Mouse (Mus musculus) MEL (cell line): Measurements from ENCODE around the gene Emc3. TPM values are rescaled to one million over a fixed set of nuclear protein-coding genes. Genes with fewer than 3 reads are reported as not detected.

Experiments used
- DNase-seq: peaks from one replicate; pipeline ENCODE4 v3.0.0; 2011; ENCODE audit warnings: low read depth, low spot score
- H3K27ac ChIP-seq: 2 replicates; pipeline ENCODE4 v1.5.1; 2012; ENCODE audit warnings: low read depth, mild to moderate bottlenecking, control low read depth, low read length, moderate library complexity; ENCODE audit not compliant: control insufficient read depth
- H3K27me3 ChIP-seq, 2 experiments: fragments of 150-350 bp in 1 of 2; sonication (generic) in 1 of 2; 2 replicates each; pipeline ENCODE4 v1.6.1; 2012; ENCODE audit warnings: low read length in 2 of 2, mild to moderate bottlenecking in 2 of 2, improper control_type of control experiment in 1 of 2, moderate library complexity in 1 of 2; ENCODE audit not compliant: insufficient read depth in 2 of 2, control insufficient read depth in 1 of 2
- H3K36me3 ChIP-seq, 2 experiments: 2 replicates each; pipeline ENCODE4 v1.6.1; 2012 to 2014; ENCODE audit warnings: low read length in 2 of 2, improper control_type of control experiment in 1 of 2, inconsistent platforms in 1 of 2, mild to moderate bottlenecking in 1 of 2; ENCODE audit not compliant: insufficient read depth in 2 of 2, control insufficient read depth in 1 of 2
- H3K4me1 ChIP-seq, 2 experiments: fragments of 150-350 bp in 1 of 2; sonication (generic) in 1 of 2; 2 replicates each; pipeline ENCODE4 v1.6.1; 2012; ENCODE audit warnings: low read length in 2 of 2, improper control_type of control experiment in 1 of 2, mild to moderate bottlenecking in 1 of 2; ENCODE audit not compliant: insufficient read depth in 2 of 2, control insufficient read depth in 1 of 2
- H3K4me3 ChIP-seq, 2 experiments: fragments of 150-350 bp in 1 of 2; sonication (generic) in 1 of 2; 2 replicates each; pipeline ENCODE4 v1.5.1; 2012; ENCODE audit warnings: low read depth in 2 of 2, low read length in 2 of 2, mild to moderate bottlenecking in 2 of 2, moderate library complexity in 2 of 2, control low read depth in 1 of 2, improper control_type of control experiment in 1 of 2; ENCODE audit not compliant: control insufficient read depth in 1 of 2, insufficient read depth in 1 of 2
- H3K79me2 ChIP-seq: 2 replicates; pipeline ENCODE4 v1.6.1; 2012; ENCODE audit warnings: mild to moderate bottlenecking, low read length, moderate library complexity; ENCODE audit not compliant: control insufficient read depth, poor library complexity, insufficient read depth
- H3K9ac ChIP-seq: 2 replicates; pipeline ENCODE4 v1.6.1; 2012; ENCODE audit warnings: low read depth, mild to moderate bottlenecking, control low read depth, low read length, moderate library complexity; ENCODE audit not compliant: control insufficient read depth, poor library complexity, severe bottlenecking
- H3K9me3 ChIP-seq: fragments of 150-350 bp; sonication (generic); replicated peaks from 2 replicates; pipeline ENCODE4 v1.6.1; 2012; ENCODE audit warnings: mild to moderate bottlenecking, low read length, improper control_type of control experiment, moderate library complexity; ENCODE audit not compliant: insufficient read depth
- CHD2 ChIP-seq: IDR thresholded peaks from 2 replicates; pipeline ENCODE4 v1.6.1; 2011; ENCODE audit warnings: low read length, improper control_type of control experiment
- CTCF ChIP-seq, 3 experiments: IDR thresholded peaks in 2 of 3; conservative IDR thresholded peaks in 1 of 3; 2 replicates each; pipeline ENCODE4 v1.5.1; 2011 to 2012; ENCODE audit warnings: low read length in 3 of 3, low read depth in 2 of 3, mild to moderate bottlenecking in 2 of 3, improper control_type of control experiment in 1 of 3, inconsistent platforms in 1 of 3, mixed read lengths in 1 of 3, moderate library complexity in 1 of 3; ENCODE audit not compliant: control insufficient read depth in 1 of 3, insufficient read depth in 1 of 3, poor library complexity in 1 of 3, severe bottlenecking in 1 of 3
- E2F4 ChIP-seq: IDR thresholded peaks from 2 replicates; pipeline ENCODE4 v1.6.1; 2011; ENCODE audit warnings: low read depth, low read length, improper control_type of control experiment, borderline replicate concordance
- ELF1 ChIP-seq: IDR thresholded peaks from 2 replicates; pipeline ENCODE4 v1.6.1; 2014; ENCODE audit warnings: low read depth, mild to moderate bottlenecking, inconsistent platforms, low read length, improper control_type of control experiment, moderate library complexity
- EP300 ChIP-seq, 2 experiments: IDR thresholded peaks; 2 replicates each; pipeline ENCODE4 v1.6.1; 2011; ENCODE audit warnings: improper control_type of control experiment in 2 of 2, low read length in 2 of 2, low read depth in 1 of 2, mild to moderate bottlenecking in 1 of 2
- ETS1 ChIP-seq: IDR thresholded peaks from 2 replicates; pipeline ENCODE4 v1.6.1; 2012; ENCODE audit warnings: low read depth, mild to moderate bottlenecking, inconsistent platforms, low read length, improper control_type of control experiment, moderate library complexity
- GATA1 ChIP-seq: IDR thresholded peaks from 2 replicates; pipeline ENCODE4 v1.6.1; 2011; ENCODE audit warnings: low read depth, low read length, improper control_type of control experiment
- HCFC1 ChIP-seq: IDR thresholded peaks from 2 replicates; pipeline ENCODE4 v1.6.1; 2012; ENCODE audit warnings: low read depth, mild to moderate bottlenecking, inconsistent platforms, low read length, improper control_type of control experiment, moderate library complexity
- JUND ChIP-seq: IDR thresholded peaks from 2 replicates; pipeline ENCODE4 v1.6.1; 2011; ENCODE audit warnings: low read depth, mild to moderate bottlenecking, improper control_type of control experiment, low read length
- KAT2A ChIP-seq: conservative IDR thresholded peaks from 2 replicates; pipeline ENCODE4 v1.6.1; 2012; ENCODE audit warnings: low read depth, low read length, improper control_type of control experiment, inconsistent platforms
- MAX ChIP-seq: IDR thresholded peaks from 2 replicates; pipeline ENCODE4 v1.6.1; 2011; ENCODE audit warnings: low read length, improper control_type of control experiment
- MAZ ChIP-seq: IDR thresholded peaks from 2 replicates; pipeline ENCODE4 v1.6.1; 2012; ENCODE audit warnings: low read depth, mild to moderate bottlenecking, inconsistent platforms, low read length, improper control_type of control experiment
- MXI1 ChIP-seq: IDR thresholded peaks from 2 replicates; pipeline ENCODE4 v1.6.1; 2011; ENCODE audit warnings: mild to moderate bottlenecking, low read depth, low read length, improper control_type of control experiment
- MYB ChIP-seq: IDR thresholded peaks from 2 replicates; pipeline ENCODE4 v1.6.1; 2011; ENCODE audit warnings: mild to moderate bottlenecking, low read depth, low read length, improper control_type of control experiment
- NELFE ChIP-seq: IDR thresholded peaks from 2 replicates; pipeline ENCODE4 v1.6.1; 2011; ENCODE audit warnings: low read depth, low read length, improper control_type of control experiment
- NRF1 ChIP-seq: IDR thresholded peaks from 2 replicates; pipeline ENCODE4 v1.6.1; 2014; ENCODE audit warnings: low read depth, mild to moderate bottlenecking, inconsistent platforms, low read length, improper control_type of control experiment, moderate library complexity; ENCODE audit not compliant: poor library complexity, insufficient read depth, severe bottlenecking
- POLR2A ChIP-seq, 2 experiments: IDR thresholded peaks; 2 replicates each; pipeline ENCODE4 v1.6.1; 2011 to 2012; ENCODE audit warnings: low read length in 2 of 2, mild to moderate bottlenecking in 2 of 2, control low read depth in 1 of 2, improper control_type of control experiment in 1 of 2, low read depth in 1 of 2, moderate library complexity in 1 of 2; ENCODE audit not compliant: control insufficient read depth in 1 of 2, insufficient read depth in 1 of 2, poor library complexity in 1 of 2
- POLR2AphosphoS2 ChIP-seq: IDR thresholded peaks from 2 replicates; pipeline ENCODE4 v1.6.1; 2011; ENCODE audit warnings: low read length, improper control_type of control experiment
- RCOR1 ChIP-seq: IDR thresholded peaks from 2 replicates; pipeline ENCODE4 v1.6.1; 2012; ENCODE audit warnings: low read depth, mild to moderate bottlenecking, inconsistent platforms, low read length, improper control_type of control experiment
- SIN3A ChIP-seq: IDR thresholded peaks from 2 replicates; pipeline ENCODE4 v1.6.1; 2012; ENCODE audit warnings: low read length, improper control_type of control experiment, inconsistent platforms
- SMC3 ChIP-seq: IDR thresholded peaks from 2 replicates; pipeline ENCODE4 v1.6.1; 2011; ENCODE audit warnings: low read depth, low read length, improper control_type of control experiment
- TAL1 ChIP-seq: IDR thresholded peaks from 2 replicates; pipeline ENCODE4 v1.6.1; 2012; ENCODE audit warnings: mild to moderate bottlenecking, inconsistent platforms, low read length, moderate library complexity, mixed read lengths
- TCF12 ChIP-seq: IDR thresholded peaks from 2 replicates; pipeline ENCODE4 v1.6.1; 2014; ENCODE audit warnings: low read depth, mild to moderate bottlenecking, inconsistent platforms, low read length, improper control_type of control experiment, moderate library complexity
- UBTF ChIP-seq: IDR thresholded peaks from 2 replicates; pipeline ENCODE4 v1.6.1; 2012; ENCODE audit warnings: low read depth, mild to moderate bottlenecking, inconsistent platforms, low read length, improper control_type of control experiment, moderate library complexity, borderline replicate concordance; ENCODE audit not compliant: insufficient read depth
- USF2 ChIP-seq, 2 experiments: IDR thresholded peaks; 2 replicates each; pipeline ENCODE4 v1.6.1; 2011 to 2012; ENCODE audit warnings: improper control_type of control experiment in 2 of 2, low read length in 2 of 2, borderline replicate concordance in 1 of 2, inconsistent platforms in 1 of 2, low read depth in 1 of 2, mild to moderate bottlenecking in 1 of 2; ENCODE audit not compliant: insufficient read depth in 1 of 2
- ZKSCAN1 ChIP-seq: IDR thresholded peaks from 2 replicates; pipeline ENCODE4 v1.6.1; 2012; ENCODE audit warnings: low read depth, mild to moderate bottlenecking, inconsistent platforms, low read length, improper control_type of control experiment, moderate library complexity
- ZMIZ1 ChIP-seq: IDR thresholded peaks from 2 replicates; pipeline ENCODE4 v1.6.1; 2012; ENCODE audit warnings: low read depth, mild to moderate bottlenecking, inconsistent platforms, low read length, improper control_type of control experiment, moderate library complexity
- ZNF384 ChIP-seq: IDR thresholded peaks from 2 replicates; pipeline ENCODE4 v1.6.1; 2012; ENCODE audit warnings: low read depth, mild to moderate bottlenecking, inconsistent platforms, low read length, improper control_type of control experiment
- polyA plus RNA-seq, 2 experiments: library from polyadenylated mRNA; stranded (reverse) in 1 of 2; unstranded in 1 of 2; fragments of >175 nt in 1 of 2; fragments of >200 nt in 1 of 2; gene quantifications; 2 replicates each; pipeline versions ENCODE4 v1.2.1 to v1.2.4; 2012; ENCODE audit warnings: low replicate concordance in 2 of 2, low read depth in 1 of 2; ENCODE audit not compliant: insufficient read length in 2 of 2, insufficient read depth in 1 of 2, missing spikeins in 1 of 2
- total RNA-seq: library from RNA; depleted of rRNA; stranded (reverse); fragments of 300-350 nt; gene quantifications from 2 replicates; pipeline ENCODE4 v1.2.3, GENCODE M21; 2012; rRNA removed

Gene Emc3
- total RNA-seq: 56.7 and 73.1 TPM in 2 replicates
- 100 to 1,000 TPM in 1 of 2 experiments, 10 to 100 TPM in 1; 62.3 to 172 TPM for polyA plus RNA-seq

GRCm38 (mm10) chr6:113530932-113531839 is at the start of gene Emc3, which contains the start of gene Fancd2:
Gene Emc3, minus strand, starts transcription at chr6:113531652.
Gene Fancd2, plus strand, starts transcription at chr6:113531682.
- H3K79me2 ChIP-seq: peaks cover 32% of the 10 kb centered on the region
- peak; percentile 94 for DNase-seq
- peaks cover 0 to 12% of the 10 kb centered on the region in 2 experiments; a peak in 2 of 4 replicates for H3K36me3 ChIP-seq
- no peaks in the 10 kb centered on the region for H3K27me3 ChIP-seq
- no peaks in the 10 kb centered on the region for H3K9me3 ChIP-seq
- TF ChIP-seq GATA1 (peak; percentile 60), POLR2AphosphoS2 (no peak), TCF12 (peak; percentile 66), EP300 (IDR thresholded peaks at IDR 0.05; ENCODE audit: low read depth in 1 of 2, low read length in 2 of 2) (0 out of 4 replicates have a peak, but pooled peaks of 1 of the 2 experiments have one; percentile 32), SIN3A (peak; percentile 100), POLR2A (IDR thresholded peaks at IDR 0.05; ENCODE audit: control insufficient read depth in 1 of 2, insufficient read depth in 1 of 2, low read depth in 1 of 2, low read length in 2 of 2, poor library complexity in 1 of 2) (peak; percentile 55 to 84; a peak in 3 of 4 replicates), USF2 (IDR thresholded peaks at IDR 0.05; ENCODE audit: borderline replicate concordance in 1 of 2, insufficient read depth in 1 of 2, low read depth in 1 of 2, low read length in 2 of 2) (no peak), ZMIZ1 (no peak), KAT2A (peak; percentile 82), SMC3 (no peak), E2F4 (peak; percentile 97), ELF1 (peak; percentile 98), ZNF384 (no peak), UBTF (no peak), TAL1 (no peak), NRF1 (no peak), ETS1 (peak; percentile 78), MXI1 (peak; percentile 92), HCFC1 (peak; percentile 97), MAX (peak; percentile 64; the same call in 1 of the 2 replicates), NELFE (peak; percentile 87), JUND (no peak), ZKSCAN1 (no peak), CTCF (IDR thresholded peaks at IDR 0.05 in 2 of 3, conservative IDR thresholded peaks at IDR 0.05 in 1 of 3; ENCODE audit: control insufficient read depth in 1 of 3, insufficient read depth in 1 of 3, low read depth in 2 of 3, low read length in 3 of 3, poor library complexity in 1 of 3, severe bottlenecking in 1 of 3) (no peak), MAZ (no peak), RCOR1 (no peak), MYB (no peak), CHD2 (no peak)
- peaks cover 8% of the 10 kb centered on the region in 2 experiments; a peak in 3 of 4 replicates for H3K4me1 ChIP-seq
- peak within 1 kb of the TSS; percentile 76 for H3K27ac ChIP-seq
- H3K9ac ChIP-seq: peak within 1 kb of the TSS; percentile 76
- peak within 1 kb of the TSS; percentile 55 to 88 for H3K4me3 ChIP-seq
